Mouse (Mus musculus) brain, embryonic 18.5 days (tissue): ENCODE data around the gene Nmi.
"Not testable (repeated sequence)": the region's sequence is repeated elsewhere in the genome, so short reads cannot be mapped to it uniquely, and the experiment has no call there.

ENCODE experiments used
- DNase-seq: peaks from one replicate; pipeline ENCODE4 v3.0.0-alpha.2; 2012; ENCODE audit warnings: low read depth, low spot score

Nmi gene

GRCm38 (mm10) chr2:51973410-51973968 lies at the start of gene Nmi:
Nmi (minus strand) TSS chr2:51973494.
- DNase-seq: no peak

GRCm38 (mm10) chr2:52016361-52016760 lies 43.1 kb upstream of the Nmi start:
- DNase-seq: no peak

DNA sequence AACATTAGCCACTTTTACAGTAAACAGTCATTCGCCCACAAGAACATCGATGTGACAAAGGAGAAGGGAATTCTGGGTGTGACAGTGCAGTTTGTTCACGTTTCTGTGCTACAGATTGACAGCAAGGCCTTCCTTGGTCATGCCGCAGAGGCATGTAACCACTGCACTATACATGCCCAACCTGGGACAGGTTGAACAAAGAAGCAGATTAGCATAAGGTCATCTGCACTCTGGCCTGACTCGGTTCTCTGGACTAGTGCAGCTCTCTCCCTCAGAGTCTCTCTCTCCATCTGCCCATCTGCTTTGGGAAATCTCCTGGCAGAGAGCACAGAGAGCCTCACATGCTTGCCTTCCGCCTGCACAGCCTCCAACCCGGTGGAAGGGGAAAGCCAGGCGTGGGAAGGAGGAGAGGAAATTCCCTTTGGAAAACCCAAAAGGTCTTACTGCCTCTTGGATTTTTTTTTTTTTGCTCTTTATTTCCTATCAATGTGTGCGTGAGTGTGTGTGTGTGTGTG lies 40.1 kb upstream of the Nmi start:
- DNase-seq: no peak

GRCm38 (mm10) chr2:52011820-52012219 lies 38.5 kb upstream of the Nmi start:
- not testable (repeated sequence) for DNase-seq

DNA sequence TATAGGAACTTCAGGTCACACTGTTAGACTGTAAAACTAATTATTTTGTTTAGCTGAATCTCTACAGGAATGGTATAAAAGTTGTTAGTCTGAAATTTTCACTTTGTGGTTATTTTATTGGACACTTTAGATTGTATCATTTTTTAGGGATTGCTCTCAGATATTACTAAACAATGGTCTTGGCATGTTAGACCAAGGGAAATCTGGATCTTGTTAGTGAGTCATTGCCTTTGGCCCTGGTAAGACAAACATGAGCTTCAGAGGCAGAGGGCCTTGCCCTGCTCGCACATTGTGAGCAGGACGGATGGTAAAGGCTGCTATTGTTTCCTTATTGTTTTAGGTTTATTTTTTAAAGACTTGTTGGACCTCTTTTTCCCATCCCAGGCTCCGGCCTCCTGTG lies 33.1 kb upstream of the Nmi start:
- no peak for DNase-seq

DNA sequence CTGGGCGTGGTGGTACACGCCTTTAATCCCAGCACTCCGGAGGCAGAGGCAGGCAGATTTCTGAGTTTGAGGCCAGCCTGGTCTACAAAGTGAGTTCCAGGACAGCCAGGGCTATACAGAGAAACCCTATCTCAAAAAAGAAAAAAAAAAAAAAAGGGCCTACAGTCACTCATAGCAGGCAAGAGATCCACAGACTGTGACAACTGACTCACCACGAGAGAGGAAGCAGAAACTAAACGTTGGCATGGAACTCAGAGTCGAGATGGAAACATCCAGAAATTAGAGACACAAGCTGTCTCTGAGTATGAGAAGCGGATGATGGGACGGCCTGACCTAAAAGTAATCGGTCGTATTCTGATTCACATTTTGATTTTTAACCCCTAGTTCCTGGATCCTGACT lies 29.0 kb upstream of the Nmi start:
- not testable (repeated sequence) for DNase-seq

DNA sequence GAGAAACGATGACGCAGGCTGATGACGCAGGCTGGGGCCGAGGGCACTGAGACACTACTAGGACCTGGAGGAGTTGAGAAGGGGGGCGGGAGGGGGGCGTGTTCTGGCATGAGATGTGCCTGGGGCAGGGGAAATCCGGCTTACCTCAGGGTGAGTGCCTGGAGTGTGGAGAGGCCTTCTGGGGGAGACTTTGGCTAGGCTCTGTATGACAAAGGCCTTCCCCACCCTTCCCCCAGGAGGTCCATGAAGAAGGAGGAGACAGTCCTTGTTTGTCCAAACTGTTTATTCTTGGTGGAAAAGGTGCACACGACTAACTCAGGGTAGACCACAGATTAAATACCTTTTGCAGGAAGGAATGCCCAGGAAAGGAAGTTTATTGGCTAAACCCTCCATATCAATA lies 28.2 kb upstream of the Nmi start:
- DNase-seq: no peak

- DNase-seq: no peak
Measured at GRCm38 (mm10) chr2:51999996-52000395, 26.7 kb upstream of the Nmi start.

DNA sequence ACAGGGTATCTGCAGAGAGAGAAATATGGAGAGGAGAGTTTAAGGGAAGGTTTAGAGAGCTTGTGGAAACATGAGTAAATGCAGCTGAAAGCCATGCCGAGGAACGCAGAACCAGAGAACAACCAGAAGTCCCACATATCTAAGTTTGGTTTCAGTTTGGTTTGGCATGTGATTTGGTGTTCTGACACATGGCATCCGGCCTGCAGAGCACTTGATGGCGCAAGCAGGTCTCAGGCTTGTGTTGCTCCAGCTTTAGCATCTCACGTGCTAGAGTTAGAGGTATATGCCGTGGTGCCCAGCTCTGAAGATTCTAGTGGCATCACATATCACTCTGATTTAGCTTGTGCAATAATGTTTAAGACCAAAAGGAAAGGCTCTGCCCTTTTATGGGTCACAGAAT lies 18.2 kb upstream of the Nmi start:
- no peak for DNase-seq

- no peak for DNase-seq
Measured at GRCm38 (mm10) chr2:51989559-51989958, 16.3 kb upstream of the Nmi start.

- no peak for DNase-seq
Measured at GRCm38 (mm10) chr2:51986695-51987094, 13.4 kb upstream of the Nmi start.

DNA sequence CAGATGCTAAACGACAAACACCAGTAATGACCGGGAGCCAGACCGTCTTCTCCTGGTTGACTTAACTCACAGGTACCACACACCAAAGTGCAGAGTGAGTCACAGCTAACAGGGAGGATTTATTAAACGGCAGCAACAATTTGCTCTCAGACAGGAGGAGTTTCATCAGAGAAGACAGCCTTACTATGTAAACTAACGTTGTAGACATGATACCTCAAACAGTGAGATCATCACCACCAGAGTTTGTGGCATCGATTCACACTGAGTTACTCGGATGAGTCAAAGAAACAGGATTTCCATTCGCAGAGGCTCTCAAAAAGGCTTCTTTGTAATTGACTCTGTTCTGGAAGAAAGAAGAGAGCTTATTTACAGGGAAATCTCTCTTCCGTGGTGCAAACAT lies 12.9 kb upstream of the Nmi start:
- no peak for DNase-seq

- DNase-seq: no peak
Measured at GRCm38 (mm10) chr2:51985241-51985640, 11.9 kb upstream of the Nmi start.

GRCm38 (mm10) chr2:51982288-51982687 lies 9.0 kb upstream of the Nmi start:
- DNase-seq: no peak

DNA sequence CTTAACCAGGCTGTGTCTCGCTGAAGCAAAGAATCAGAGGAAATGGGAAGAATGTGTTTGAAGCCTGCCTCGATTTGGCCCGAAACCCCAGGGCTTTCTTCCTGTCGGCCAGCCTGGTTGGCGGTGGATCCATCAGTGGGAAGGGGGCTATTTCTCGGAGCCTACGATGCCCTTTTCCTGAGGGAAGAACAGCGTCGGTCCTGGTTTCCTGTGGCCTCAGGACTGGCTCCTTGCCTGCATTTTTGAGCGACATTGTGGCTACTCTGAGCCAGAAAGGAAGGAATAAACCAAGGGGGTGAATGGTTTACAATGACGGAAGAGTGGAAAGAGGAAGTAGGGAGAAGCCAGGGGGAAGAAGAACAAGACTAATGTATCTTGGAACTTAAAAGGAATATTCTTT lies 8.3 kb upstream of the Nmi start:
- no peak for DNase-seq

- peak; percentile 12 for DNase-seq
Measured at GRCm38 (mm10) chr2:51972641-51973409, 469 bp downstream of the Nmi start.

DNA sequence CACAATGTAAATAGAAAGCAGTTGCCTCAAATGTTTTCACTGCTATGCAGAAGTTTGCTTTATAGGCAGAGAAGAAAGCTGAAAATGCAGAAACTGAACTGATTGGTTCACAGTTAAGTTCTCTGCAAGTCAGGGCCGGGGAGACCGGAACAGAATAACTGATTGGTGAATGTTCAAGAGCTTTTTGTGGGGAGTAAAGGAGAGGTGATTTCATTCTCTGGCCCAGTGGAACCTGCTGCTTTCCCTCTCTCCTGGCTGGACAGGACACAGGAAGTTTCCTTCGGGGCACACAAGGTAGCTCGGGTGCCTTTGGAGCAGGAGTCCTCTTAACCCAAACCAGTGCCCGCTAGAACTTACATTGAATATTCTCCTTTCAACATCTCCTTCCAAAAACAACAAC lies 1.2 kb downstream of the Nmi start:
- DNase-seq: no peak

DNA sequence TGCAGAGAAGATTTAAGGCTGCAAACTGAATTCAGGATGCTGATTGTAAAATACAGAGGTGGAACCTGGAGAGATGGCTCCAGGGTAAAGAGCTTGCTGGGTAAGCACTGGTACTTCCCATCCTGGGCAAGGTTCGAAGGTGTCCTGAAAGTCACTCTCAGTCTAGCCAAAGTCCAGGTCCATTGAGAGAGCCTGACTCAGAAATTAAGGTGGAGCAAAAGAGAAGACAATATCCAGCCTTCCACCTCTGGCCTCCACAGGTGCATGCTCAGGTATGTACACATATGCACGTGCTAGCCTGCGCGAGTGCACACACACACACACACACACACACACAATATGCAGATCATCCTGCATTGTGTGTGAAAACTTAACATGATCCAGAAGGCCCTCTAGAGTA lies 2.4 kb downstream of the Nmi start:
- DNase-seq: no peak

- no peak for DNase-seq
Measured at GRCm38 (mm10) chr2:51967288-51967687, 6.0 kb downstream of the Nmi start.

DNA sequence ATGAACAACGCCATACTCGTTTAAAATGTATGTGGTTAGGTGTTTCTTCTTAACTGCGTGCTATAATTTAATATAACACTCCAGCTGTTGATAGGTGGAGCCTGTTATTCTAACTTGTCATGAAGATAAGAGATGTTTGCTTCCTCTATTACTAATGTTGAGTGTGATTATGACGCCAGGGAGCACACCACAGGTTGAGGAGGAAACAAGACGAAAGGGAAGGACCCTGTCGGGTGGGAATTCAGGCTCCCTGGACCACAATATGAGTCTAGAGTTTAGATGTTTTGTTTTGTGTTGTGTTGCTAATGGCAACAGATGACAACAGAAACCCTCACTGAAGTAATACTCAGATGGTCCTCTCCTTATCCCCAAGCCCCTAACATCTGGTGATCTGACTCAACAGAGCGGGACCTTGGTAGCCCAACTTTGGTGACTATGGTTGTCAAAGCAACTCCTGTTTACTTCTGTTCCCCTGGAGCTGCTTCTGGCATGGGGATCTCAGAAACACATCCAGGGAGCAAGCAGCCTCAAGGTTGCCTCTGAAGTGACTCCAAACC lies 19.6 kb downstream of the Nmi start:
- DNase-seq: no peak

- DNase-seq: no peak
Measured at GRCm38 (mm10) chr2:51950876-51951275, 22.4 kb downstream of the Nmi start.

DNA sequence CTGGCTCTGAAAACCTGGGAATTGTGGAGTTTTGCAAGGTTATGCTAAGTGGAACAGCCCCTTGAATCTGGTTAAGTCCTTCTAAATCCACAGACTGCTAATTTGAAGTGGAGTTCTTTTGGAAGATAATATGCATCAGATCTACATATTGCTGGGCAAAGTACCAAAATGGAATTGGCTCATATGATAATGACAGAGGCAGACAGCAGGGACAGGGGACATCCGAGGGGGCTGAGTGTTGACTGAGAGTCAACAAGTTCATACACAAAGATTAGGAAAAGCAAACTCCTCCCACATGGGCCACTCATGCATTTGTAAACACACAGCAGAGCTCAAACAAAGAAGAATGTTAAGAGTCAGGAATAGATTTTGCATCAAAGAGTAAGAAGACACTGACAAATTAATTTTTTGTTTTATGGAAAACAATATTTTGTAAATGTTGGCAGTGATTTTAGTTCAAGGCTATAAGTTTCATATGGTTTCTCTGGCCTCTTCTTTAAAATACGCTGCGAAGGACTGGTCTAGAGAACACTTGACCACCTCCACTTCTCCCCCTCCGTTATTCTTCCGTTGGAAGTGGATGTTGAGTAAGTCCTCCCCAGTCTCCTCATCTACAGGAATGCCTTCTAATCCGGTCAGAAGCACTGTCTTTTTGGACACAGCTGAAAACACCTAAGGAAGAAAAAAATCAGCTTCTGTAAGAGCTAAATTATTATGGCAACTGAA lies 25.0 kb downstream of the Nmi start:
- no peak for DNase-seq
